Mouse (Mus musculus): Measurements from ENCODE around the gene Rassf10. TPM values are rescaled to one million over a fixed set of nuclear protein-coding genes. Genes with fewer than 3 reads are reported as not detected.
A peak's percentile ranks its signal among the peaks of the same experiment; 100 is the strongest.

Gene Rassf10
- polyA plus RNA-seq, 1 experiment: not detected

DNA sequence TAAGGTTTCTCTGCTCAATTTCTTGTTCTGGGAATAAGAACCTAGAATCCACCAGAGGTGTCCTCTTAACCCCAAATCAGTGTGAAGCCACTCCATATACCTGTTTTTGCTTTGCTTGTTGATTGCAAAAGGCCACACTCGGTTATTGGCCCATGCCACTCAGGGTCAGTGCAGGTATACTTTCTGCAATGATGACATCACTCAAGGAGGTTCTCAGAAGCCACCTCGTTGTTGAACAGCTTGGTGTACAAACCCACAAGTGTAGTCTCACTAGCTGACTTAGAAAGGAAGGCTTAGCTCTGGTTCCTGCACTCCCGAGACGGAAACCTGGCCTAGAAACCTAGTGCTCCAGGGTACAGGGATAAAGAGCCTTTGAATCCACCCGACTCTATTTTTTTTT, 11.2 kb upstream of the Rassf10 start:
- TF ChIP-seq POLR2A (IDR thresholded peaks at IDR 0.05; ENCODE audit: insufficient read length, low read depth): no peak
- no peak for TF ChIP-seq E2F4 (IDR thresholded peaks at IDR 0.05; ENCODE audit: insufficient read depth)
- TF ChIP-seq REST (IDR thresholded peaks at IDR 0.05; ENCODE audit: insufficient read depth, insufficient read length): no peak
- no peak for TF ChIP-seq SRF (IDR thresholded peaks at IDR 0.05; ENCODE audit: control insufficient read depth, insufficient read length, low read depth)
- no peak for TF ChIP-seq TCF12 (IDR thresholded peaks at IDR 0.05; ENCODE audit: insufficient read depth, poor library complexity, severe bottlenecking)
- no peak for TF ChIP-seq MYOD1 (IDR thresholded peaks at IDR 0.05; ENCODE audit: control insufficient read depth in 1 of 3, insufficient read length in 2 of 3, low read depth in 2 of 3)
- TF ChIP-seq TCF3 (IDR thresholded peaks at IDR 0.05; ENCODE audit: insufficient read length, low read depth): no peak
- no peak for TF ChIP-seq USF1 (IDR thresholded peaks at IDR 0.05; ENCODE audit: low read depth)
- TF ChIP-seq MYOG (IDR thresholded peaks at IDR 0.05; ENCODE audit: control insufficient read depth in 1 of 3, insufficient read depth in 1 of 3, insufficient read length in 2 of 3, low read depth in 2 of 3): no peak
- TF ChIP-seq CEBPB (IDR thresholded peaks at IDR 0.05; ENCODE audit: insufficient read depth, poor library complexity, severe bottlenecking): no peak
- TF ChIP-seq POLR2AphosphoS2 (IDR thresholded peaks at IDR 0.05; ENCODE audit: insufficient read length, low read depth): no peak
- TF ChIP-seq MAX (IDR thresholded peaks at IDR 0.05; ENCODE audit: low read depth): no peak

DNA sequence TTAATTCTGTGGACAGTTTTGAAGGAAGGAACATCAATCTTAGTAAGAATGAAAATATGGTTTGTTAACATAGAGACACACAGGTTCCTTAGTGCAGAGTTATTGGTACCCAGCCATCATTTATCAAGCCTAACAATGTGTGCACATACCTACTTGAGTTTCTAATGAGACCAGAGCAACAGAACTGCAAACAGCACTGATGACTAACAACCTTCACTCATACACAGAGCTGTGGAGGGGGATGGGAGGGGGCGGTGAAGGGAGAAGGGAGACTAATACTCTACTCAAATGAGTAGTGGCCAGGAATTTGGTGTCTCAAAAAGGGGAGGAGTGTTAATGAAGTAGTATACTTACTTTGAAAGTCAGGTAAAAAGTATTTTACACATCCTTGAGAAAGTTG, 10.7 kb upstream of the Rassf10 start:
- Histone ChIP-seq H3K27me3 (ENCODE audit: control insufficient read depth, insufficient read depth, insufficient read length) (peaks cover 23% of the 10 kb centered on the region), H3K36me3 (ENCODE audit: control insufficient read depth, insufficient read depth) (no peaks in the 10 kb centered on the region), H3K4me3 (no peak overlapping the region), H3ac (ENCODE audit: control insufficient read depth, insufficient read length) (no peak overlapping the region), H3K79me2 (ENCODE audit: control insufficient read depth, insufficient read depth) (no peaks in the 10 kb centered on the region), H3K4me2 (ENCODE audit: low read depth) (no peak overlapping the region)
- no peak for TF ChIP-seq POLR2AphosphoS2 (IDR thresholded peaks at IDR 0.05; ENCODE audit: insufficient read length, low read depth)

More for the DNA sequence above, 11.2 kb upstream of the Rassf10 start:
- Histone ChIP-seq H3K36me3 (ENCODE audit: control insufficient read depth, insufficient read depth) (no peaks in the 10 kb centered on the region), H3ac (ENCODE audit: control insufficient read depth, insufficient read length) (no peak overlapping the region), H3K4me3 (no peak overlapping the region), H3K27me3 (ENCODE audit: control insufficient read depth, insufficient read depth, insufficient read length) (peaks cover 23% of the 10 kb centered on the region), H3K79me2 (ENCODE audit: control insufficient read depth, insufficient read depth) (no peaks in the 10 kb centered on the region), H3K4me2 (ENCODE audit: low read depth) (no peak overlapping the region)

DNA sequence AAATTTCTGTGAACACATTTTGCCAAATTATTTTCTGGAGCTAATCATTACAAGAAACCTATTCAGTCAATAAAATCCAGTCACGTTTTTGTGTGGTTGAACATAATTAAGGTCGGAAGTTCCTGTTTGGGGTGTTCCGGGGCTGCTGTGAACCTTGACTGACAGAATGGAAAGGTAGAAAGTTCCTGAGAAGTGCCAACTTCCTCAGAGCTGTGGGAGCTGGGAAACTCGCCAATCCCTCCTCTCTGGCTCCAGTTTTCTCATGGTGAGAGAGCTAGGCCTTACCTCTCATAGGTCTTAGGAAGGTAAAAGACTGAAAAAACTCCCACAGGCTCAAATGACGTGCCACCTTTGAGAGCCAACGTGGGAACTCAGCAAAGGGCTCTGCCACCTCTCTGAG, 7.1 kb upstream of the Rassf10 start:
- Histone ChIP-seq H3K36me3 (ENCODE audit: control insufficient read depth, insufficient read depth) (no peaks in the 10 kb centered on the region), H3K4me3 (no peak overlapping the region), H3K79me2 (ENCODE audit: control insufficient read depth, insufficient read depth) (no peaks in the 10 kb centered on the region), H3ac (ENCODE audit: control insufficient read depth, insufficient read length) (no peak overlapping the region), H3K27me3 (ENCODE audit: control insufficient read depth, insufficient read depth, insufficient read length) (peaks cover 33% of the 10 kb centered on the region), H3K4me2 (ENCODE audit: low read depth) (no peak overlapping the region)
- TF ChIP-seq MAX (IDR thresholded peaks at IDR 0.05; ENCODE audit: low read depth): no peak
- no peak for TF ChIP-seq USF1 (IDR thresholded peaks at IDR 0.05; ENCODE audit: low read depth)
- TF ChIP-seq POLR2AphosphoS2 (IDR thresholded peaks at IDR 0.05; ENCODE audit: insufficient read length, low read depth): no peak
- no peak for TF ChIP-seq TCF3 (IDR thresholded peaks at IDR 0.05; ENCODE audit: insufficient read length, low read depth)
- no peak for TF ChIP-seq MYOD1 (IDR thresholded peaks at IDR 0.05; ENCODE audit: control insufficient read depth in 1 of 3, insufficient read length in 2 of 3, low read depth in 2 of 3)
- TF ChIP-seq TCF12 (IDR thresholded peaks at IDR 0.05; ENCODE audit: insufficient read depth, poor library complexity, severe bottlenecking): no peak
- no peak for TF ChIP-seq CEBPB (IDR thresholded peaks at IDR 0.05; ENCODE audit: insufficient read depth, poor library complexity, severe bottlenecking)
- no peak for TF ChIP-seq MYOG (IDR thresholded peaks at IDR 0.05; ENCODE audit: control insufficient read depth in 1 of 3, insufficient read depth in 1 of 3, insufficient read length in 2 of 3, low read depth in 2 of 3)
- no peak for TF ChIP-seq REST (IDR thresholded peaks at IDR 0.05; ENCODE audit: insufficient read depth, insufficient read length)
- TF ChIP-seq E2F4 (IDR thresholded peaks at IDR 0.05; ENCODE audit: insufficient read depth): no peak
- no peak for TF ChIP-seq POLR2A (IDR thresholded peaks at IDR 0.05; ENCODE audit: insufficient read length, low read depth)
- TF ChIP-seq SRF (IDR thresholded peaks at IDR 0.05; ENCODE audit: control insufficient read depth, insufficient read length, low read depth): no peak

GRCm38 (mm10) chr7:112954351-112955102, 765 bp downstream of the Rassf10 start:
- H3K79me2 ChIP-seq (ENCODE audit: control insufficient read depth, insufficient read depth): no peaks in the 10 kb centered on the region
- H3ac ChIP-seq (ENCODE audit: control insufficient read depth, insufficient read length): no peak overlapping the region
- no peak for TF ChIP-seq CEBPB (IDR thresholded peaks at IDR 0.05; ENCODE audit: insufficient read depth, poor library complexity, severe bottlenecking)
- TF ChIP-seq MYOD1 (IDR thresholded peaks at IDR 0.05; ENCODE audit: control insufficient read depth in 1 of 3, insufficient read length in 2 of 3, low read depth in 2 of 3): peak in 1 of 3 experiments; percentile 5
- H3K4me3 ChIP-seq: no peak overlapping the region
- no peaks in the 10 kb centered on the region for H3K36me3 ChIP-seq (ENCODE audit: control insufficient read depth, insufficient read depth)
- peaks cover 45% of the 10 kb centered on the region for H3K27me3 ChIP-seq (ENCODE audit: control insufficient read depth, insufficient read depth, insufficient read length)
- H3K4me2 ChIP-seq (ENCODE audit: low read depth): no peak overlapping the region

GRCm38 (mm10) chr7:112955103-112955827, 1.5 kb downstream of the Rassf10 start:
- no peak overlapping the region for H3K4me2 ChIP-seq (ENCODE audit: low read depth)
- peaks cover 41% of the 10 kb centered on the region for H3K27me3 ChIP-seq (ENCODE audit: control insufficient read depth, insufficient read depth, insufficient read length)
- H3ac ChIP-seq (ENCODE audit: control insufficient read depth, insufficient read length): no peak overlapping the region
- no peak for TF ChIP-seq CEBPB (IDR thresholded peaks at IDR 0.05; ENCODE audit: insufficient read depth, poor library complexity, severe bottlenecking)
- TF ChIP-seq SRF (IDR thresholded peaks at IDR 0.05; ENCODE audit: control insufficient read depth, insufficient read length, low read depth): no peak
- TF ChIP-seq POLR2A (IDR thresholded peaks at IDR 0.05; ENCODE audit: insufficient read length, low read depth): no peak
- TF ChIP-seq TCF3 (IDR thresholded peaks at IDR 0.05; ENCODE audit: insufficient read length, low read depth): no peak
- no peak for TF ChIP-seq MYOD1 (IDR thresholded peaks at IDR 0.05; ENCODE audit: control insufficient read depth in 1 of 3, insufficient read length in 2 of 3, low read depth in 2 of 3)
- no peaks in the 10 kb centered on the region for H3K79me2 ChIP-seq (ENCODE audit: control insufficient read depth, insufficient read depth)
- H3K4me3 ChIP-seq: no peak overlapping the region
- no peaks in the 10 kb centered on the region for H3K36me3 ChIP-seq (ENCODE audit: control insufficient read depth, insufficient read depth)

Measured in myocyte (in vitro differentiated cells).